Mouse (Mus musculus): ENCODE results near the gene Peli3. TPM values are rescaled to one million over a fixed set of nuclear protein-coding genes. Genes with fewer than 3 reads are reported as not detected.
"Not testable (repeated sequence)": the region's sequence is repeated elsewhere in the genome, so short reads cannot be mapped to it uniquely, and the experiment has no call there.

Gene Peli3
- 0.10 TPM in 1 of 2 replicates, not detected in the other for total RNA-seq (2017)

GRCm38 (mm10) chr19:4942551-4943252 is at the start of gene Peli3:
Peli3 (minus strand) TSS chr19:4943127.
- ATAC-seq (replicated peaks in 1 of 2; ENCODE audit: insufficient read depth in 1 of 2, low FRiP score in 2 of 2, low TSS enrichment in 1 of 2, low read depth in 1 of 2, poor library complexity in 2 of 2, severe bottlenecking in 2 of 2): peak; percentile 68 to 69

DNA sequence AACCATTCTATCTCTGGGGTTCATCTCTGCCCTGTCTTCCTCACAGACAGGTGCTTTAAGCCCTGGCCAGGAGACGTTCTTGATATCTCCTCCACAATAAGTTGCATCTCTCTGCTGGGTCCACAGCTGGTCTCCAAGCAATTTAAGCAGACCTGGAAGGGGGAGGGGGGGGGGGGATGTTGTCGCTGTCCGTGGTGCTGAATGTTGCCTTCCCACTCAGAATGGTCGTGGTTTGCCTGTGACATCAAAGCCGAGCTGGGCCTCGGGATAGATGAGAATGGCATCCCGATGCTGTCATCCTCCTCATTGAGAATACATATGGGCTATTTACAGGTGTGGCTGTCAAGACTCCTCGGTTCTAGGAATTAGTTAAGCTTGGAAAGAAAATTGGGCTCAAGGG is 49.4 kb upstream of the Peli3 start:
- no peak for ATAC-seq (replicated peaks in 1 of 2; ENCODE audit: insufficient read depth in 1 of 2, low FRiP score in 2 of 2, low TSS enrichment in 1 of 2, low read depth in 1 of 2, poor library complexity in 2 of 2, severe bottlenecking in 2 of 2)

DNA sequence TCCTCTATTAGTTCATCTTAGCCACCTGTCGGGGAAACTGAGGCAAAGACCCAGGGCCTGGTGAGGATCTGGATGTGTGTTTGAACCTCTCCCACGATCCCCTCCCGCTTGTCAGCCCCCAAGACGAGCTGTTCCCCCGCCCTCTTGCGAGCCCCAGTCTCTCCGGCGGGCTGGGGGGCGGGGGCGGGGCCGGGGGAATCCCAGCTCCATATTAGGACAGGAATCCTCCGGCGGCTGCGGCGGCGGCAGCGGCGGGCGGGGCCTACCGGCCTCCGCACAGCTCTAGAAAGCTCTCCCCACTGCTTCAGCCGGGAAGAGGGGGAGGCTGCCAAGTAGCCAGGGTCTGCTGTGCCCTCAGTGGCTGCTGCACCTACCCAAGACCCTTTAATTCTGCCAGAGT is 47.8 kb upstream of the Peli3 start:
- no peak for ATAC-seq (replicated peaks in 1 of 2; ENCODE audit: insufficient read depth in 1 of 2, low FRiP score in 2 of 2, low TSS enrichment in 1 of 2, low read depth in 1 of 2, poor library complexity in 2 of 2, severe bottlenecking in 2 of 2)

GRCm38 (mm10) chr19:4990256-4990625 is 47.3 kb upstream of the Peli3 start, which contains the start of gene Npas4:
Npas4 (minus strand) TSS chr19:4990316.
- ATAC-seq (replicated peaks in 1 of 2; ENCODE audit: insufficient read depth in 1 of 2, low FRiP score in 2 of 2, low TSS enrichment in 1 of 2, low read depth in 1 of 2, poor library complexity in 2 of 2, severe bottlenecking in 2 of 2): no peak

DNA sequence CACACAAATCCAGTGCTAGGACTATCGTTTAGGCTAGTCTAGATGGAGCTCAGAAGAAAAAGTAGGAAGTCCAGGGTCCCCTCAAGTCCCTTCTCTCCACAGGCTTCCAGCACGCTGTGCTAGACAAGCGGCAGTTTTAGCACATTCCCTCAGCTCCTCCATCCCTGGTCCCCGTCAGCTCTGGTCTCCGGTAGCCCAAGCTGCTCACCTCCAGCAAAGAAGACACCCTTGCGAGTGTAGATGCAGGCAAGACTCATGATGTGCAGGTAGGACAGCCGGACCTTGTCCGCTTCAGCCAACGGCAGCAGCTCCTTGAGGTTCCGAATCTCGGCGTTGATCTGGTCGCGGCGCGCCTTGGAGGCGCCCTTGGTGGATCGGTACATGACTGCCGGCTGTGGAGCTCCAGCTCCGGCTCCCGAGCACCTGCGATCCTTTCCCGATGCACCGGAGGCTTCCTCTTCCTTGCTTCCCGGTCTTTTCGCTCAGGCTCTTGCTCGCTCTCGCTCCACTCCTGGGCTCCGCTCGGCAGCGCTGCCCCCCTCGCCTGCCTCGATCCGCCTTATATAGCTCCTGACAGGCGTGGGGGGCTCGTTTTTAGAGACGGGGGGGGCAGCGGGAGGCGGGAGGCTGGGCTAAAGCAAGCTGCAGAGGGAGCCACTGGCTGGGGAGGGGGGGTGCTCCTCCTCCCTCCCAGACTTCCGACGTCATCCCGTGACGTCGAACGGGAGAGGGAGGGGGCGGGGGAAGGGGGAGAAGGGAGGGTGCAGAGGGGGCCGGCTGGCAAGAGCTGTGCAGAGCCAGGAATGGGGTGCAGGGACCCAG is 46.7 kb upstream of the Peli3 start:
- no peak for ATAC-seq (replicated peaks in 1 of 2; ENCODE audit: insufficient read depth in 1 of 2, low FRiP score in 2 of 2, low TSS enrichment in 1 of 2, low read depth in 1 of 2, poor library complexity in 2 of 2, severe bottlenecking in 2 of 2)

- ATAC-seq (replicated peaks in 1 of 2; ENCODE audit: insufficient read depth in 1 of 2, low FRiP score in 2 of 2, low TSS enrichment in 1 of 2, low read depth in 1 of 2, poor library complexity in 2 of 2, severe bottlenecking in 2 of 2): peak; percentile 70 to 85
Measured at GRCm38 (mm10) chr19:4989013-4989412, 46.1 kb upstream of the Peli3 start.

GRCm38 (mm10) chr19:4981767-4982166 is 38.8 kb upstream of the Peli3 start:
- ATAC-seq (replicated peaks in 1 of 2; ENCODE audit: insufficient read depth in 1 of 2, low FRiP score in 2 of 2, low TSS enrichment in 1 of 2, low read depth in 1 of 2, poor library complexity in 2 of 2, severe bottlenecking in 2 of 2): 0 out of 4 replicates have a peak, but pooled peaks of 1 of the 2 experiments have one; percentile 21

DNA sequence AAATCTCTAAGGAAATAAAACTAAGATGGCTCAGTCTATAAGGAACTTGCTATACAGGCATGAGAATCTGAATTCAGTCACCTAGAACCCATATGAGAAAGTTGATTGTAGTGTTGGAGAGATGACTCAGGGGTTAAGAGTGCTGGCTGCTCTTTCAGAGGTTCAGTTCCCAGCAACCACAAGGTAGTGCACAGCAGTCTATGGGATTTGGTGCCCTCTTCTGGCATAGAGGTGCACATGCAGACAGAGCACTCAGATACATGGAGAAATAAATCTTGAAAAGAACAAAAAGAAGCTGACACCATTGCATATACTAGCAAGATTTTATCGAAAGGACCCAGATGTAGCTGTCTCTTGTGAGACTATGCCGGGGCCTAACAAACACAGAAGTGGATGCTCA is 25.3 kb upstream of the Peli3 start:
- ATAC-seq (replicated peaks in 1 of 2; ENCODE audit: insufficient read depth in 1 of 2, low FRiP score in 2 of 2, low TSS enrichment in 1 of 2, low read depth in 1 of 2, poor library complexity in 2 of 2, severe bottlenecking in 2 of 2): peak in 1 of 2 experiments; percentile 64; a peak in 1 of 4 replicates

GRCm38 (mm10) chr19:4961928-4962601 is 19.1 kb upstream of the Peli3 start, which contains the start of gene Mrpl11:
Mrpl11 (plus strand) TSS chr19:4962147.
- ATAC-seq (replicated peaks in 1 of 2; ENCODE audit: insufficient read depth in 1 of 2, low FRiP score in 2 of 2, low TSS enrichment in 1 of 2, low read depth in 1 of 2, poor library complexity in 2 of 2, severe bottlenecking in 2 of 2): peak; percentile 98 to 99

- ATAC-seq (replicated peaks in 1 of 2; ENCODE audit: insufficient read depth in 1 of 2, low FRiP score in 2 of 2, low TSS enrichment in 1 of 2, low read depth in 1 of 2, poor library complexity in 2 of 2, severe bottlenecking in 2 of 2): not testable (repeated sequence)
Measured at GRCm38 (mm10) chr19:4948641-4949040, 5.7 kb upstream of the Peli3 start.

DNA sequence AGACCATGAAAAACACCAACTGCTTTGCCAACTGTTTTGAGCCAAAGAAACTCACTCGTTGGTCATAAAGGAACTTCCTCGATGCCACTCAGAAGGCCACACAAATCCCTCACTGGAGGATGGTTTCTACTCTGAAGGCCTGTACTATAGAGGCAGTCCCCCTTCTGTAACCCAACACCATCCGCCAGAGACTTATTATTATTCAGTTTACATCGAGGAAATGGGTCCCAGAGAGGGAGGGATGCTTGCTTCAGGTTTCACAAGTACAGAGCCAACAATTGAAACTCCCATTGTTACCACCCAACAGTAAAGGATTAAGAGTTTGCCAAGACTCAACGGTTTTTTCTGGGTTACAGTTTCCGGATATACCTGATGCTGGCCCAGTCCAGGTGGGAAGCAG is 2.6 kb upstream of the Peli3 start:
- ATAC-seq (replicated peaks in 1 of 2; ENCODE audit: insufficient read depth in 1 of 2, low FRiP score in 2 of 2, low TSS enrichment in 1 of 2, low read depth in 1 of 2, poor library complexity in 2 of 2, severe bottlenecking in 2 of 2): no peak

DNA sequence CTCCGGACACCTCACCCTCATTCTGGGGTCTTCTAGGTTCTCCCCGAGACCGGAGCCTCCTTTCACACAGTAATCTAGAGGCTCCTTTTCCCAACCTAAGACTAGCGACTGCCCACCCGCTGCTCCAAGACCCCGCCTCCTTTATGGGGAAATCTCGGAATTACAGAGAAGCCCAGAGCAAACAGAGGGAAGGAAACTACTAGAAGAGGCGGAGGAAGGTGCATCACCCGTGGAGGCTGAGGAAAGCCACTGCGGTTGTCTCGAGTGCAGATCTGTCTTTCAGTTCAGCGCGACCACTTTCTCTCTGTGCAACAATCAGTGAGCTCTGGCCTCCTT is 294 bp upstream of the Peli3 start:
- no peak; a peak in 1 of 4 replicates for ATAC-seq (replicated peaks in 1 of 2; ENCODE audit: insufficient read depth in 1 of 2, low FRiP score in 2 of 2, low TSS enrichment in 1 of 2, low read depth in 1 of 2, poor library complexity in 2 of 2, severe bottlenecking in 2 of 2)

- ATAC-seq (replicated peaks in 1 of 2; ENCODE audit: insufficient read depth in 1 of 2, low FRiP score in 2 of 2, low TSS enrichment in 1 of 2, low read depth in 1 of 2, poor library complexity in 2 of 2, severe bottlenecking in 2 of 2): peak in 1 of 2 experiments; percentile 21; a peak in 1 of 4 replicates
Measured at GRCm38 (mm10) chr19:4937444-4938310, 5.2 kb downstream of the Peli3 start.

DNA sequence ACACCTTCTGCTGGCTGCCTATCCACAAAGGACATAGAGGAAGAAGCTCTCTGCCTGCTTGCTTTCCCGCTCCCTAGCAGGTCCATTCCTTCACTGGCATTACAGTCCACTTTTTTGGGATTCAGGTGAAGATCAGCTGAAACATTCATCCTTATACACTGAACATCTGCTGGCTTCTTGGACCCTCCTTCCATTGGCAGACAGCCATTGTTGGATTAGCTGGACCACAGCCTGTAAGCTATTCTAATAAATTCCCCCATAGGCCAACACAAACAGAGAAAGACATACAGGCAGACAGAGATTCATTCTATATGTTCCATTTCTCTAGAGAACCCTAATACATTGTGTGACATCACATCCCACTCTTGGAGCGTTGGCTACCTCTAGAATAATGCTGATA is 6.0 kb downstream of the Peli3 start:
- ATAC-seq (replicated peaks in 1 of 2; ENCODE audit: insufficient read depth in 1 of 2, low FRiP score in 2 of 2, low TSS enrichment in 1 of 2, low read depth in 1 of 2, poor library complexity in 2 of 2, severe bottlenecking in 2 of 2): no peak

- no peak for ATAC-seq (replicated peaks in 1 of 2; ENCODE audit: insufficient read depth in 1 of 2, low FRiP score in 2 of 2, low TSS enrichment in 1 of 2, low read depth in 1 of 2, poor library complexity in 2 of 2, severe bottlenecking in 2 of 2)
Measured at GRCm38 (mm10) chr19:4928781-4929180, 14.1 kb downstream of the Peli3 start.

GRCm38 (mm10) chr19:4927904-4928531 is 14.9 kb downstream of the Peli3 start, which contains the start of gene Dpp3:
Dpp3 (minus strand) TSS chr19:4928287.
- ATAC-seq (replicated peaks in 1 of 2; ENCODE audit: insufficient read depth in 1 of 2, low FRiP score in 2 of 2, low TSS enrichment in 1 of 2, low read depth in 1 of 2, poor library complexity in 2 of 2, severe bottlenecking in 2 of 2): peak; percentile 99 to 100

Measured in hematopoietic stem cell, adult 5-6 weeks (primary cell).